Mouse (Mus musculus): ENCODE measurements around the gene Pld4. TPM values are rescaled to one million over a fixed set of nuclear protein-coding genes. Genes with fewer than 3 reads are reported as not detected.

The Pld4 gene
- polyA plus RNA-seq (2017; shearing (Covaris generic)): 1 to 10 TPM in 2 of 3 experiments, not detected in 1; 1.6 to 6.0 TPM

DNA sequence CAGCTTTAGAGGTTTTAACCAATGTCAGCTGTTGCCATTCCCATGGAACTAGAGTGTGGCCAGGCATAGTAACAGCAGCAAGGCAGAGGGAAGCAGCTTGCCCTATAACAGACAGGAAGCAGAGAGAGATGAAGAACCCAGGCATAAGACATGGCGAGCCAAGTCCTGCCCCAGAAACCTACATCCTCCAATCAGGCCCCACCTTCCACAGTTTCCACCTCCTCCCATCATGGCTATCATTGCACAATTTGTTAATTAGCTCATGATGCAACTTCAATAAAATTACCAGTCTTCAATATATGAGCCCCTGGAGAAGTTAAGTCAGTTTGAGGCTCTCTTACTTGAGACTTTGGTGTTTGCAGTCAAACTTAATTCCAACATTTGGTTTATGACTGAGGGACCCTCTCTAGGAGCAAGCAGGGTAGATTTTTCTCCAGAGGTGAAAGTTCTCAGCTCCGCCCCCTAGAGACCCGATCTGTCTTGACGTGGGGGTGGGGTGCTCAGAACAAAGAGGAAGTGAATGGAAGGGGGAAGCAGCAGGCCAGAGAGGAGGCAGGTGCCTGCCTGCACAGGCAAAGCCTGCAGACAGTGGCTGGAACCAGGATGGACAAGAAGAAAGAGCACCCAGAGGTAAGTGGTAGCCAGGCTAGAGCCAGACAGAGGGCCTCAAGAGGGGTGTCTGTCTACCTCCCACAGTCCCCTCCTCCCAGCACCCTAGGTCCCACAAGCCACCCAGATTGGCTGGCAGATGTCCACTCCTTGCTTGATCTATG lies at the start of gene Pld4:
TSS of gene Pld4 (plus strand) at position 502 of the 773 bp plus-strand sequence.
- ATAC-seq: no peak

DNA sequence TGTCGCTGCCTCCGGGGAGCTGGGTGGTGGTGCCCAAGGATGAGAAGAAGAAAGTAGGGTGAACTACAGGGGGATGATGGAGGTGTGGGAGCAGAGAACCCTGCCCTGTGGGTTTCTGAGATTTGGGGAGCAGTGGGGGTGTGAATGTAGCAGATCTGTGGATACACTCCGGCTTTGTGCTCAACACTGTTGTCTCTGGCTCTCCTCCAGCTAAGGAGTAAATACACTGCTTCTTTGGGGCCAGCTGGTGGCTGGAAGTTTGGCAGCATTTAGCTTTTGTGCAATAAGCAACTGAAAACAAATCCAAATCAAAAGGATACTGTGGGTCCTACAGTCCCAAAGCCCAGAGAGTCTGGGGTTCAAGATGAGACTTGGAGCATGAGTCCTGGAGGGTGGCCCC lies 46.5 kb upstream of the Pld4 start:
- no peak for ATAC-seq

DNA sequence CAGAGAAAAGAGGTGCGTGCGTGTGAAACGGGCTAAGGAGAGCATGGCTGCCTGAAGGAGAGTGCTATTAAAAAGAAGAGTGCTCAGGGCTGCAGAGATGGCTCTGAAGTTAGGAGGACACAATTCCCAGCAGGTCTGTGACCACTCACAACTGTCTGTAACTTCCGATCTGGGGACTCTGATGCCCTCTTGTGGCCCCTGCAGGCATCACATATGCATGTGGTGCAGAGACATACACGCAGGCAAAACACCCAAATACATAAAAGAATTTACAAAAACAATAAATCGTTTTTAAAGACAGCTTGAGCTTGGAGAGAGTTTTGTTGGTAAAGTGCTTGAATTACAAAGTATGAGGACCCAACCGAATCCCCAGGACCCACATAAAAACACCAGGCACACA lies 43.3 kb upstream of the Pld4 start:
- no peak for ATAC-seq

- ATAC-seq: no peak
These were observed 41.5 kb upstream of the Pld4 start for GRCm38 (mm10) chr12:112718995-112719394.

DNA sequence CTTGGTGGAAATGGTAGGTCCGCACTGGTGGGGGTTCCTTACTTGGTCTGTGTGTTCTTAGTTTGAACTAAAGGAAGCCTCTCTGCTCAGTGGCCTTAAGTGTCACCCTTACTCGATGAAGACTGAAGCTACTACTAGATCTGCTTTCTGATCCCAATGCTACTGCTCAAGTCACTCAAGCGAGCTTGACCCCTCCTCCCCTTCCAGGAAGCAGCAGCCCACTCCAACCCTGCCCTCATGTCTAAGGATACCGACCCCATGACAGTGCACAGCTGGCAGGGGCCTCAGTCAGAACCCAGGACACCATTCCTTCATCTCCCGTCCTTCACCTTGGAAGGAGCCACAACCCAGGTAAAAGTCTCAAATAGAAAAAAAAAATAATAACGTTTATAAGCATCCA lies 40.2 kb upstream of the Pld4 start, which contains the start of gene Cep170b:
TSS of gene Cep170b (plus strand) at position 240 of the 400 bp plus-strand sequence.
- no peak for ATAC-seq

DNA sequence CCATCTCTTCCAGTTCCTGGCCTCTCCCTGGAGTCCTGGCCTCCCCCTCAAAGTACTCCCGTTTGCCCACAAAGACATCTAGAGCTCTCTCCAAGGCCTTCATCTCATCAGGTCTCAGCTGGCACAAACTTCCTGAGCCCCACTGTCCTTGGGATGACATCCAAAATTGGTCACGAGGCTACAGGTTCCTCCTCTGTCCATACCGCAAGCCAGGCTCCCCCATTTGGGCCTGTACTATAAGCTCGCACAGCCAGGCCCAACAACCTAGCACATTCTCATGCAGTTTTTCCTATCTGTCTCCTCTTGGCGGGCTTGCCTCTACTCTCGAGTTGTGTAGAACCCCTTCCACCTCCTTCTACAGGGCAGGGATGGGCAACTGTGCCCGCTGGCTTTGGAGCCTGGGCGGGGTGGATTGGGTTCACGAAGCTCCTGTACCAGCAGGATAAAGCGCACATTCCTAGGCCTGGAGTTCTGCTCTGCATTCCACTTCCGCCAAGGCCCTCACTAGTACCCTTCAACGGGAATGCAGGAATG lies 39.5 kb upstream of the Pld4 start:
- no peak for ATAC-seq

- peak; percentile 60 for ATAC-seq
These were observed 38.8 kb upstream of the Pld4 start for GRCm38 (mm10) chr12:112721424-112722239.

DNA sequence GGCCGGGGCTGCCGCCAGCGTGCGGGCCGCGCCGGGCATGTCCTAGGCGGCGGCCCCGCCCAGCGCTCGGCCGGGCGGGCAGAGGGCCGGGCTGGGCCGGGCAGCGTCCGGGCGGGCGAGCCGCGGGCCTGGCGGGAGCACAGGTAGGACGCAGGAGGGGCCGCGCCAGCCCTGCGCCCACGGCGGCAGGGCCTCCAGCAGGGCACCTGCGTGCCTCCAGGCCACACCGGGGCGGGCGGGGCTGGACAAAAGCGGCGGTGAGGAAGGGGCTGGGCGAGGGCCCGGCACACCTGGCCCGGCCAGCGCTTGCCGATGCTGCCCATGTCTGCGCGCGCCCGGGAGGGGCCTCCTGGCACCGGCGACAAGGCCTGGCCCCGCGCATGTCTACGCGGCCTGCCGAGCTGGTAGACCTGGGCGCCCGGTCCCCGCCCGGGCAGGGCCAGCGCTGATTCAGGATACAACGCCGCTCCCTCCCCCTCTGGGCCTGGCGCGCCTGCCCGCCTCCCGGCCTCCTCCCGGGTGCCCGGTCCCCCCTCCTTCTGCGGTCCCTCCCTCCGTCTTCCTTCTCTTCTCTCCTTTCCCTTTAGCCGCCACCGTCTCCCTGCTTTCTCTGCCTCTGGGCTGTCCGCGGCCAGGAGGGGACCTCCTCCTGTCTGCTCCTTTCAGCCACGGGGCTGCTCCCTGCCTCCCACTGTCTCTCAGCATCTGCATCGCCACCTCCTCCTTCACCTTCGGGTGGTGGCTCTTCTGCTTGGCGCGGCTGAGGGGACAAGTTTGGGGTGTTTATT lies 38.0 kb upstream of the Pld4 start:
- ATAC-seq: peak; percentile 30

DNA sequence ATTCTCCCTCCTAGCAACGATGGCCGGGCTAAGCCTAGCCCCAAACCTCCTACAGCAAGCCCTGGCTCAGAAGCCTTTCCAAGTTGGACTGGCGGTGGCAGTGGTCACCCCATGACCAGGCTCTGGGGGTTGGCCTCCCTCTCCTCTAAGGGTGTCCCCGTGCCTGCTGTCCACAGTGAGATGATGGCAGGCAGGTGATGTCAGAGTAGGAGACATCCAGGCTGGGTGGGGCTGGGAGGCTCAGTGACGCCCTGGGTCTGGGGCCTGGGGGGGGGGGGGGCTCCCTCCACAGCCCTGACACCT lies 37.5 kb upstream of the Pld4 start:
- ATAC-seq: no peak

DNA sequence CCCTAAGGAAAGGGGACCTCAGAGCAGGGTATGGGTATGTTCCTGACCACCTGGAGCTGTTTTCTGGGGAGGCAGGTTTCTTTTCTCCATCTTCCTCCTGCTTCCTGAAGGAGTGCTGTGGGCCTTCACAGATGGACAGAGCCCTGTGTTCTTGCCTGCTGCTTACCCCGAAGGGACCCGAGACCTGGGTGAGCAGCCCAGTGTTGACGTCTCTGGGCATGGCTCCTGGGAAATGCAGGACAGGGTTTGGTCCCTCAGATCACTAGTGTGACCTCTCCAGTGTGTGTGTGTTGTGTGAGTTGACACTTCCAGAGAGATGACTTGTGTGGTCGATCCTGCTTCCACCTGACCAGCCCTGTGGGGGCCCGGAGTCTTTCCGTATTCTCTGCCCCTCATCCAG lies 37.0 kb upstream of the Pld4 start:
- no peak for ATAC-seq

DNA sequence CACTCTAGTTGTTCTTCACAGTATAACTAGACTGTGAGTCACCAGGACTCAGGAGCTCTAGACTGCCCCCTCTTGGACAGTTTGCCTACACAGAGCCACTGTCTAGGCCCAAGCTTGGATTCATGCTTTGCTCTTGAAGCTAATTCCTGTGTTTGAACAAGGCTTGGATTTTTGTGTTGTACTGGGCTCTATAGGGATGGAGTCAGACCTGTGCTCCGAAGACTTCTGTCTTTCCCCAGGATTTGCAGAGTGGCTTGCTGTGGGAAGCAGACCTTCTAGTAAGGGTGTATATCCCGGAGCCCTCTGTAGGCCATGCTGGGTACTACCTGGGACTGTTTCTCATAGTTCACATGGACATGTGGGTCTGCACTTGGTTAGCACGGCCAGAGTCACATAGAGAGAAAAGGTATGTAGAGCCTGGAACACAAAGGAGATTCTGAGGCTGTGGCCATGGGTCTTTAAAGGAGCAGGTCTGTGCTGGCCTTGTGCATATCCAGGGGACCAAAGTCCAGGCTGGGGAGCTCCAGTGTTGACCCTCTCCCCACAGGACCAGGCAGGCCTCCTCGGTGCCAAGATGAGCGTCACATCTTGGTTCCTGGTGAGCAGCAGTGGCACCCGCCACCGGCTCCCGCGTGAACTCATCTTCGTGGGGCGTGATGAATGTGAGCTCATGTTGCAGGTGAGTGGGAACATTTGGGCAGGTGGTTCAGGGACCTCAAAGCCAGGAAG lies 36.2 kb upstream of the Pld4 start:
- peak; percentile 64 for ATAC-seq

- no peak for ATAC-seq
These were observed 32.7 kb upstream of the Pld4 start for GRCm38 (mm10) chr12:112727801-112728200.

DNA sequence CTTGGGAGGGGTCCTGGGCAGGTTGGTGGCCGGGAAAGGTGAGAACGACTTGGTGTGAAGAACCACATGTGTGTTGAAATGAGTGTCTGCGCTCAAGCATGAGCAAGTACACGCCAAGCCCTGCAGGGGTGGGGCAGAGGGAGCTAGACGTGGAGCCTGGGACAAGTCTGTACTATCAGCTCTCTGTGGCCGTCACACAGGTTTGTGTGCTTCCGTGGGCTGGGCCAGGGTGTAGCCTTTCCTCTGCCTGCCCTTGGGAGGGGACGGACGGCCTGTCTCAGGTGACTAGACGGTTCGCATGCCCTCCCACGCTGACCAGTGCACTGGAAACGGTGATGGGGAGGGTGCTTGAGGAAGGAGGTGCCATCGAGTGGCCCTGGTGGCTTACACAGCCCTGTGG lies 29.6 kb upstream of the Pld4 start:
- no peak for ATAC-seq

DNA sequence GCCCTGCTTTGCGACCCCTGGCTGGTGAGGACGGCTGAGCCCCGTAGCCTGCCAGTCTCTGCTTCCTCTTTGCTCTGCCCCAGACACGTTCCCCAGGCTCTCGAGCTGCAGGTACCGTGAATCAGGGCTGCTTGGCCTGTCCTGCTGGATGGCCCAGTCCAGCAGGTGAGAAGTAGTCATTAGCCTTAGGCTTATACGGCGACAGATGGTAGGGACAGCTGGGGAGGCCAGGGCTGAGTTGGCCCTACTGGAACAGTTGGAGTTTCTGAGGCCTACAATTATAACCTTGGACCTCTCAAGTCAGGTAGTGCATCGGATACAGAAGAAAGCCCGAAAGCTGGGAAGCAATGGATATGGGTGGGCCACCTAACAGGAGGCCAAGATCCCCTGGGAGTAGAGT lies 27.9 kb upstream of the Pld4 start:
- no peak for ATAC-seq

- no peak for ATAC-seq
These were observed 26.2 kb upstream of the Pld4 start for GRCm38 (mm10) chr12:112734108-112734820.

- no peak for ATAC-seq
These were observed 25.4 kb upstream of the Pld4 start for GRCm38 (mm10) chr12:112734881-112735655.

DNA sequence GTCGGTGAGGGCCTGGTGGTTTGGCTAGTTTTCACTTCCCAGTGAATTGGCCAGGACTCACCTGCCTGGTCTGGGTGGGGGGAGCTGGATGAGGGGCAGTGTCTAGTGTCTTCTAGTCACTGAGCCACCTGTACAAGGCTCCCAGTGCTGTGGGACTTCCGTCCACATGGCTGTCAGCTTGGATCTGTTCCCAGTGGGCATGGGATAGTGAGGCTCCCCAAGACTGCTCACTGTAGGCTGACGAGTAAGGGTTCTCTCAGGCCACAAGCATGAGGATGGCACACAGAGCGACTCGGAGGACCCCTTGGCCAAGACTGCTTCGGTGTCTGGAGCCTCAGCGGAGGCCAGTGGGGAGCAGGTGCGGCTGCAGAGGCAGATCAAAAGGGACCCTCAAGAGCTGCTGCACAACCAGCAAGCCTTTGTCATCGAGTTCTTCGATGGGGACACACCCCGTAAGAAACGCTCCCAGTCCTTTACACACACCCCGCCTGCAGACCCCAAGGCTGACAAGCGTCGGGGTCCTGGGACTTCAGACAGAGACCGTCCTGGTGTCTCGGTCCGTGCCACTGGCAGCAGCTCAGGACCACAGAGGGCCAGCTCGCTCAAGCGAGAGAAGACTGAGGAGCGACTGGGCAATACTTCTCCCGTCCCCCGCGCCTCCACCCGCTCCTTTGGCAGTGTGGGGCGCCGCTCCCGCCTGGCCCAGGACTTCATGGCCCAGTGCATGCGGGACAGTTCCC lies 24.4 kb upstream of the Pld4 start:
- no peak for ATAC-seq

DNA sequence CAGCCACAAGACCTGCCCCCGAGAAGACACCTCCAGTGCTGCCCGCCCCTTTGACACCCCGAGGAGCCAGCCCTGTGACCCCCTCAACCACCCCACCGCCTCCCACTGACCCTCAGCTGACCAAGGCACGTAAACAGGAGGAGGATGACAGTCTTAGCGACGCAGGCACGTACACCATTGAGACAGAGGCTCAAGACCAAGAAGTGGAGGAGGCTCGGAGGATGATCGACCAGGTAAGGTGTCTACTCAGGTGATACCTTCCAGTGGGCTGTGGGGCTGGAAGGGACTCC lies 23.9 kb upstream of the Pld4 start:
- ATAC-seq: no peak

- ATAC-seq: no peak
These were observed 23.4 kb upstream of the Pld4 start for GRCm38 (mm10) chr12:112737081-112737480.

DNA sequence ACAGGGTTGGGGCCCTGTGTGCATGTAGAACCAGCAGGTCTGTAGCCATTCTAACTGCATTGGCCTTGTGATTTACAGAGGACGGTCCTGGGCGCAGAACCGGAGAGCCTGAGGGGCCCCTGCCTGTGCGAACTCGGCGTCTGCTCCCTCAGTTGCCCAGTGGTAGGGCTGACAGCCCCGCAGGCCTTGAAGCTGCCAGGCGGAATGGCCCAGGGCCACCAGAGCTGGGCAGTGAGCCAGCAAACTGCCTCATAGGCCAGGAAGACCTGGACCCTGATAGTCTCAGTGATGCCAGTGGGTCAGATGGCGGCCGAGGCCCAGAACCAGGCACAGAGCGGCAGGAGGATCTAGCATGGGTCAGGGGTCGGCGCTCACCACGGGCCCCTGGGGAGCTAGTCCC lies 22.7 kb upstream of the Pld4 start:
- no peak for ATAC-seq
